Mouse (Mus musculus) C2C12 (cell line): ENCODE measurements around the gene Syt3.

Experiments
- CEBPB ChIP-seq: IDR thresholded peaks from one replicate; pipeline ENCODE4 v1.6.1; 2011; ENCODE audit warnings: low read depth, mild to moderate bottlenecking, control low read depth, moderate library complexity
- CTCF ChIP-seq: IDR thresholded peaks from one replicate; pipeline ENCODE4 v1.5.1; 2011; ENCODE audit not compliant: control insufficient read depth, insufficient read depth, insufficient read length
- MAX ChIP-seq: IDR thresholded peaks from one replicate; pipeline ENCODE4 v1.6.1; 2011; ENCODE audit warnings: mild to moderate bottlenecking, control low read depth

DNA sequence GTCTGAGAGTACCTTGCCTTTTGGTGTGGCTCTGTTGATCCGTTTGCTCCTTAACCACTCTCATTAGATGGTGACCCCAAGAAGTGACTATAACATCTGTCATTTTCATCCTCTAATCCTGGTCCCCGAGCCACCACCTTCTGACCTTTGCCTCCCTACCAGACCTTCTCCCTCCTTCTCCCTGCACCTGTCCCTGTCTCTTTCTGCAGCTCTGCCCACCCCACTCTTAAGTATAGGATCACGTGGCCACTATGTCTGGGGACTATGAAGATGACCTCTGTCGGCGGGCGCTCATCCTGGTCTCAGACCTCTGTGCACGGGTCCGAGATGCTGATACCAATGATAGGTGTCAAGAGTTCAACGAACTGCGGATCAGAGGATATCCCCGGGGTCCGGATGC is 1.8 kb downstream of the Syt3 start, which contains the start of gene 1700008O03Rik:
- no peak for TF ChIP-seq CTCF
- no peak for TF ChIP-seq MAX
- no peak for TF ChIP-seq CEBPB
